8 mouse cellular contexts compared by ENCODE assay signal in genomic region chr17:5397148-5398007, GRCm38 (mm10). TPM values are rescaled to one million over a fixed set of nuclear protein-coding genes. Genes with fewer than 3 reads are reported as not detected.
A peak's percentile ranks its signal among the peaks of the same experiment; 100 is the strongest.
DNase-seq lines count a peak whose midpoint lies in the region; ATAC-seq and TF ChIP-seq lines count a peak whose summit lies in the region.

No protein-coding gene starts in this region.

- H3K9ac ChIP-seq in forebrain, embryonic 11.5 days (ENCODE audit: low read length): no peak overlapping the region
- H3K9ac ChIP-seq in heart, postnatal 0 days (replicated peaks; ENCODE audit: low read depth, low read length): no peak overlapping the region
- no peak overlapping the region for H3K9ac ChIP-seq in liver, embryonic 14.5 days (replicated peaks)
- H3K9ac ChIP-seq in neural tube, embryonic 12.5 days: no peak overlapping the region
- H3K9ac ChIP-seq in stomach, postnatal 0 days (ENCODE audit: low read length): no peak overlapping the region

- whole genome bisulfite sequencing in forebrain, embryonic 11.5 days: 30% methylated on average over 33 of the region's 33 CpGs
- WGBS in heart, postnatal 0 days: 28% methylated on average over 33 of the region's 33 CpGs
- WGBS in liver, embryonic 14.5 days (ENCODE audit: insufficient replicate concordance): 25% methylated on average over 33 of the region's 33 CpGs
- 32% methylated on average over 33 of the region's 33 CpGs for WGBS in neural tube, embryonic 12.5 days
- 26% methylated on average over 33 of the region's 33 CpGs for WGBS in stomach, postnatal 0 days

- TF ChIP-seq EP300 in heart, postnatal 0 days (IDR thresholded peaks at IDR 0.05; ENCODE audit: low read depth): no peak
- TF ChIP-seq EP300 in liver, embryonic 14.5 days (IDR thresholded peaks at IDR 0.05; ENCODE audit: low read depth): no peak
- TF ChIP-seq EP300 in stomach, postnatal 0 days (optimal IDR thresholded peaks at IDR 0.05): no peak

- H3K4me3 ChIP-seq in forebrain, embryonic 11.5 days (ENCODE audit: low read depth, low read length): no peak overlapping the region
- no peak overlapping the region for H3K4me3 ChIP-seq in heart, postnatal 0 days (ENCODE audit: low read depth, low read length)
- H3K4me3 ChIP-seq in liver, embryonic 14.5 days (ENCODE audit: insufficient read depth in 1 of 2, low read depth in 2 of 2, low read length in 2 of 2): no peak overlapping the region
- no peak overlapping the region for H3K4me3 ChIP-seq in neural tube, embryonic 12.5 days
- H3K4me3 ChIP-seq in stomach, postnatal 0 days (ENCODE audit: low read depth, low read length): no peak overlapping the region

- peak; percentile 97 for TF ChIP-seq CTCF in heart, postnatal 0 days (IDR thresholded peaks at IDR 0.05; ENCODE audit: low read depth)
- peak; percentile 99 for TF ChIP-seq CTCF in liver, embryonic 14.5 days (IDR thresholded peaks at IDR 0.05; ENCODE audit: low read depth)
- TF ChIP-seq CTCF in stomach, postnatal 0 days (IDR thresholded peaks at IDR 0.05; ENCODE audit: low read depth): peak; percentile 99

- H3K27ac ChIP-seq in forebrain, embryonic 11.5 days (ENCODE audit: low read depth, low read length): no peak overlapping the region
- H3K27ac ChIP-seq in heart, postnatal 0 days (ENCODE audit: low read depth): no peak overlapping the region
- no peak overlapping the region for H3K27ac ChIP-seq in liver, embryonic 14.5 days
- no peak overlapping the region for H3K27ac ChIP-seq in neural tube, embryonic 12.5 days
- H3K27ac ChIP-seq in stomach, postnatal 0 days (replicated peaks): no peak overlapping the region

- peak; percentile 85 for ATAC-seq in forebrain, embryonic 11.5 days (replicated peaks; ENCODE audit: low FRiP score)
- ATAC-seq in heart, postnatal 0 days (ENCODE audit: insufficient read depth, low read depth): peak; percentile 81
- ATAC-seq in liver, embryonic 14.5 days (ENCODE audit: insufficient read depth): peak; percentile 33; the same call in 1 of the 2 replicates
- peak; percentile 78 for ATAC-seq in neural tube, embryonic 12.5 days (ENCODE audit: low FRiP score, low read depth)
- ATAC-seq in stomach, postnatal 0 days (ENCODE audit: low FRiP score, low TSS enrichment): peak; percentile 57

- peak; percentile 58 to 67 for DNase-seq in CD8-positive naive resting alpha-beta T cell, adult 2 months (ENCODE audit: low read depth in 2 of 2, low spot score in 2 of 2)
- DNase-seq in c-Kit-positive CD71-negative TER-119-negative erythroid progenitor cells, embryonic 14.5 days (ENCODE audit: low read depth): peak; percentile 76
- DNase-seq in forebrain, embryonic 11.5 days (ENCODE audit: low spot score): peak; percentile 92
- DNase-seq in heart, postnatal 0 days (ENCODE audit: low spot score): peak; percentile 81
- DNase-seq in kidney, postnatal 36 days: peak; percentile 84 to 93
- DNase-seq in liver, embryonic 14.5 days (ENCODE audit: low read depth in 3 of 3, low spot score in 3 of 3): peak; percentile 33 to 50 (median 39)
- peak; percentile 88 for DNase-seq in stomach, postnatal 0 days (ENCODE audit: low spot score)

- no peaks in the 10 kb centered on the region for H3K36me3 ChIP-seq in forebrain, embryonic 11.5 days (ENCODE audit: control insufficient read depth, insufficient read depth, low read length)
- no peaks in the 10 kb centered on the region for H3K36me3 ChIP-seq in heart, postnatal 0 days (replicated peaks; ENCODE audit: control insufficient read depth, insufficient read depth, low read length)
- H3K36me3 ChIP-seq in liver, embryonic 14.5 days (replicated peaks; ENCODE audit: control insufficient read depth, insufficient read depth, low read depth): no peaks in the 10 kb centered on the region
- H3K36me3 ChIP-seq in neural tube, embryonic 12.5 days: no peaks in the 10 kb centered on the region
- no peaks in the 10 kb centered on the region for H3K36me3 ChIP-seq in stomach, postnatal 0 days (ENCODE audit: control insufficient read depth, insufficient read depth, low read length)

- H3K27me3 ChIP-seq in forebrain, embryonic 11.5 days (ENCODE audit: control insufficient read depth, insufficient read depth, low read length): peaks cover 4% of the 10 kb centered on the region; the same call in 1 of the 2 replicates
- H3K27me3 ChIP-seq in heart, postnatal 0 days (ENCODE audit: control insufficient read depth, insufficient read depth, low read length): no peaks in the 10 kb centered on the region
- no peaks in the 10 kb centered on the region for H3K27me3 ChIP-seq in liver, embryonic 14.5 days (ENCODE audit: control insufficient read depth, insufficient read depth, low read length)
- H3K27me3 ChIP-seq in neural tube, embryonic 12.5 days (replicated peaks): no peaks in the 10 kb centered on the region; the same call in 1 of the 2 replicates
- no peaks in the 10 kb centered on the region for H3K27me3 ChIP-seq in stomach, postnatal 0 days (ENCODE audit: control insufficient read depth, insufficient read depth, low read length)

- peaks cover 2% of the 10 kb centered on the region; the same call in 1 of the 2 replicates for H3K4me1 ChIP-seq in forebrain, embryonic 11.5 days (replicated peaks; ENCODE audit: control insufficient read depth, insufficient read depth, low read length)
- no peaks in the 10 kb centered on the region for H3K4me1 ChIP-seq in heart, postnatal 0 days (ENCODE audit: control insufficient read depth, insufficient read depth)
- peaks cover 0 to 2% of the 10 kb centered on the region in 2 experiments; a peak in 2 of 4 replicates for H3K4me1 ChIP-seq in liver, embryonic 14.5 days (replicated peaks; ENCODE audit: control insufficient read depth in 2 of 2, insufficient read depth in 2 of 2, low read length in 1 of 2)
- H3K4me1 ChIP-seq in neural tube, embryonic 12.5 days: peaks cover 4% of the 10 kb centered on the region; the same call in 1 of the 2 replicates
- H3K4me1 ChIP-seq in stomach, postnatal 0 days (replicated peaks; ENCODE audit: control insufficient read depth, insufficient read depth): no peaks in the 10 kb centered on the region

- no peak overlapping the region for H3K4me2 ChIP-seq in forebrain, embryonic 11.5 days (ENCODE audit: low read depth, low read length, severe bottlenecking)
- peak overlapping the region; percentile 12; the same call in 1 of the 2 replicates for H3K4me2 ChIP-seq in heart, postnatal 0 days (ENCODE audit: low read depth, low read length)
- H3K4me2 ChIP-seq in liver, embryonic 14.5 days (ENCODE audit: low read depth): peak overlapping the region; percentile 21; the same call in 1 of the 2 replicates
- H3K4me2 ChIP-seq in neural tube, embryonic 12.5 days (replicated peaks): peak overlapping the region; percentile 33
- 0 out of 2 replicates have a peak overlapping the region, but pooled peaks have one; percentile 15 for H3K4me2 ChIP-seq in stomach, postnatal 0 days (replicated peaks; ENCODE audit: low read depth)

- H3K9me3 ChIP-seq in forebrain, embryonic 11.5 days (ENCODE audit: control insufficient read depth, low read length): no peaks in the 10 kb centered on the region
- no peaks in the 10 kb centered on the region for H3K9me3 ChIP-seq in heart, postnatal 0 days (replicated peaks; ENCODE audit: control insufficient read depth, low read length)
- H3K9me3 ChIP-seq in liver, embryonic 14.5 days (ENCODE audit: control insufficient read depth, low read length): no peaks in the 10 kb centered on the region
- H3K9me3 ChIP-seq in neural tube, embryonic 12.5 days: no peaks in the 10 kb centered on the region
- no peaks in the 10 kb centered on the region for H3K9me3 ChIP-seq in stomach, postnatal 0 days (ENCODE audit: control insufficient read depth, low read length)

RNA-seq across cellular contexts. Expression of gene Ldhal6b, which starts 21.2 kb away (rescaled TPM):
- polyA plus RNA-seq in forebrain, embryonic 11.5 days (2014; fragmentation: Nextera tagmentation; extraction: Ambion mirVana): not detected in 2 replicates
- not detected in 2 replicates for total RNA-seq in heart, postnatal 0 days (2014; rRNA removed; ENCODE audit: low replicate concordance)
- polyA plus RNA-seq in heart, postnatal 0 days (2015; fragmentation: Nextera tagmentation; extraction: Ambion mirVana): not detected in 2 replicates
- polyA plus RNA-seq in liver, embryonic 14.5 days (2012; rRNA removed): 0.02 and 0.09 TPM in 2 replicates
- polyA plus RNA-seq in liver, embryonic 14.5 days (2014; fragmentation: Nextera tagmentation; extraction: Ambion mirVana): not detected in 2 replicates
- polyA plus RNA-seq in neural tube, embryonic 12.5 days (2016; fragmentation: Nextera tagmentation; extraction: Ambion mirVana): not detected in 2 replicates
- polyA plus RNA-seq in stomach, postnatal 0 days (2015; fragmentation: Nextera tagmentation; extraction: Ambion mirVana): 0.06 TPM in 1 of 2 replicates, not detected in the other

RNA-seq across cellular contexts. Expression of gene Tmem242, which starts 42.7 kb away (rescaled TPM):
- 140 and 141 TPM in 2 replicates for polyA plus RNA-seq in forebrain, embryonic 11.5 days (2014; fragmentation: Nextera tagmentation; extraction: Ambion mirVana)
- total RNA-seq in heart, postnatal 0 days (2014; rRNA removed; ENCODE audit: low replicate concordance): 81.7 and 106 TPM in 2 replicates
- 150 and 160 TPM in 2 replicates for polyA plus RNA-seq in heart, postnatal 0 days (2015; fragmentation: Nextera tagmentation; extraction: Ambion mirVana)
- polyA plus RNA-seq in liver, embryonic 14.5 days (2012; rRNA removed): 9.7 and 10.5 TPM in 2 replicates
- polyA plus RNA-seq in liver, embryonic 14.5 days (2014; fragmentation: Nextera tagmentation; extraction: Ambion mirVana): 42.1 and 42.5 TPM in 2 replicates
- 106 and 123 TPM in 2 replicates for polyA plus RNA-seq in neural tube, embryonic 12.5 days (2016; fragmentation: Nextera tagmentation; extraction: Ambion mirVana)
- 101 TPM in 2 replicates for polyA plus RNA-seq in stomach, postnatal 0 days (2015; fragmentation: Nextera tagmentation; extraction: Ambion mirVana)

Comparison
In these comparisons a context has a peak if more than half of its experiments do, and no peak if none do; other contexts are left out.
1. DNase-seq: peak in every context shown above with its lines; median percentile 92 in forebrain, embryonic 11.5 days; 88 in kidney, postnatal 36 days; 88 in stomach, postnatal 0 days; 81 in heart, postnatal 0 days; 76 in c-Kit-positive CD71-negative TER-119-negative erythroid progenitor cells, embryonic 14.5 days; 62 in CD8-positive naive resting alpha-beta T cell, adult 2 months; 39 in liver, embryonic 14.5 days.
2. ATAC-seq: peak in every context shown above with its lines; median percentile 85 in forebrain, embryonic 11.5 days; 81 in heart, postnatal 0 days; 78 in neural tube, embryonic 12.5 days; 57 in stomach, postnatal 0 days; 33 in liver, embryonic 14.5 days.